30 mouse cellular contexts compared by ENCODE assay signal in the genomic region with DNA sequence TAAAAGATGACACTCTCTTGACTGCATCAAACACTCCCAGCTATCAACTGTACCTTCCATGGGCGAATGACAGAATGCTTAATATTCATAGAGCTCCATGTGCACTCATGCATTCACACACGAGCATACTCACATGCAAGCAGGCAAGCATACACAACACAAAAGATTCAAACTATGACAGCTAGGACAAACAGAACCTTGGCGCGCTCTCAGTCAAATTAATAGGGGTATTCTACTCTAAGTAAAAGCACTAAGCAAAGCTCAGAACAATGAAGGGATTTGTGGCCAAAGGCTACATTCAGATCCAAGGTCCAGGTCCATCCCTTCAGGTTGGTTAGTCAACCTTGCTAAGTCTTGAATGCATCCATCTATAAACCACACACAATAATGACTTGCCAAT.
DNase-seq lines count a peak whose midpoint lies in the region; ATAC-seq and TF ChIP-seq lines count a peak whose summit lies in the region.
"Had no signal": no experiment of that assay in that cellular context is flagged by ENCODE, and none has a peak within 500 bp of the region (broad histone marks: within the 10 kb centered on the region; RNA-seq: fewer than 3 reads in every experiment).

No protein-coding gene starts in this region.

- H3K4me3 ChIP-seq in forebrain, embryonic 10.5 days: no peak overlapping the region
- H3K4me3 ChIP-seq in forebrain, postnatal 0 days (ENCODE audit: low read depth, low read length): no peak overlapping the region
- no peak overlapping the region for H3K4me3 ChIP-seq in kidney, embryonic 14.5 days (ENCODE audit: low read length)
- H3K4me3 ChIP-seq in forebrain, embryonic 15.5 days: no peak overlapping the region
- H3K4me3 ChIP-seq: heart, embryonic 13.5 days; hindbrain, embryonic 10.5 days; intestine, embryonic 15.5 days; liver, embryonic 15.5 days; midbrain, embryonic 10.5 days; myocyte; neural tube, embryonic 12.5 days had no signal

- H3K27me3 ChIP-seq in forebrain, embryonic 10.5 days (ENCODE audit: poor library complexity, severe bottlenecking): no peaks in the 10 kb centered on the region
- H3K27me3 ChIP-seq in forebrain, postnatal 0 days (ENCODE audit: insufficient read depth, low read length): no peaks in the 10 kb centered on the region
- H3K27me3 ChIP-seq in kidney, embryonic 14.5 days (ENCODE audit: control insufficient read depth, insufficient read depth, low read length): no peaks in the 10 kb centered on the region
- H3K27me3 ChIP-seq in forebrain, embryonic 15.5 days: no peaks in the 10 kb centered on the region
- H3K27me3 ChIP-seq: heart, embryonic 13.5 days; intestine, embryonic 15.5 days; liver, embryonic 15.5 days; neural tube, embryonic 12.5 days; Patski had no signal

- TF ChIP-seq CTCF in forebrain, postnatal 0 days (IDR thresholded peaks at IDR 0.05; ENCODE audit: low read depth): no peak
- no peak for TF ChIP-seq CTCF in brain, embryonic 14.5 days (IDR thresholded peaks at IDR 0.05; ENCODE audit: borderline replicate concordance, extremely low read depth, insufficient read depth, insufficient read length)

- TF ChIP-seq POLR2A in brain, embryonic 14.5 days (IDR thresholded peaks at IDR 0.05; ENCODE audit: borderline replicate concordance, extremely low read depth, insufficient read depth, insufficient read length, poor library complexity, severe bottlenecking): no peak

- H3K4me1 ChIP-seq in forebrain, embryonic 10.5 days: peaks cover 87% of the 10 kb centered on the region
- peaks cover 13% of the 10 kb centered on the region; the same call in 1 of the 2 replicates for H3K4me1 ChIP-seq in forebrain, postnatal 0 days (ENCODE audit: insufficient read depth)
- H3K4me1 ChIP-seq in kidney, embryonic 14.5 days (ENCODE audit: control insufficient read depth, insufficient read depth, low read length): peaks cover 9% of the 10 kb centered on the region
- peaks cover 60% of the 10 kb centered on the region for H3K4me1 ChIP-seq in forebrain, embryonic 15.5 days
- H3K4me1 ChIP-seq: intestine, embryonic 15.5 days; liver, embryonic 15.5 days had no signal

- peak; percentile 24 for DNase-seq in forebrain, embryonic 10.5 days (ENCODE audit: extremely low spot score, low spot score)
- no peak for DNase-seq in forebrain, postnatal 0 days
- peak; percentile 58 for DNase-seq in kidney, adult 9 months
- peak; percentile 80 for DNase-seq in brain, embryonic 14.5 days (ENCODE audit: low read depth)
- DNase-seq in embryo, embryonic 10.5 days (ENCODE audit: low spot score): no peak
- DNase-seq in right cerebral cortex, postnatal 10 days (ENCODE audit: low spot score in 2 of 2): no peak
- DNase-seq: adrenal gland, postnatal 10 days; cerebellum, adult 2 months; cerebellum, postnatal 14 days; heart, postnatal 10 days; layer of hippocampus, adult 9-11 months; lung, postnatal 14 days; right cerebral cortex, adult 18-20 months; right cerebral cortex, postnatal 4 days; thymus, adult 2 months; thymus, postnatal 36 days had no signal

- 38% methylated on average over 4 of the region's 4 CpGs for WGBS in forebrain, embryonic 10.5 days
- 28% methylated on average over 4 of the region's 4 CpGs for WGBS in forebrain, postnatal 0 days
- 74% methylated on average over 4 of the region's 4 CpGs for WGBS in kidney, embryonic 14.5 days
- 18% methylated on average over 4 of the region's 4 CpGs for WGBS in forebrain, embryonic 15.5 days

- H3K4me2 ChIP-seq in forebrain, postnatal 0 days (ENCODE audit: low read depth): no peak overlapping the region
- no peak overlapping the region for H3K4me2 ChIP-seq in kidney, embryonic 14.5 days (replicated peaks; ENCODE audit: low read depth, low read length)
- no peak overlapping the region for H3K4me2 ChIP-seq in forebrain, embryonic 15.5 days (replicated peaks)
- H3K4me2 ChIP-seq: heart, embryonic 13.5 days; intestine, embryonic 15.5 days; liver, embryonic 15.5 days; lung, embryonic 14.5 days; neural tube, embryonic 12.5 days had no signal

- H3K27ac ChIP-seq in forebrain, embryonic 10.5 days: peak overlapping the region; percentile 53; the same call in 1 of the 2 replicates
- no peak overlapping the region for H3K27ac ChIP-seq in forebrain, postnatal 0 days (ENCODE audit: low read depth, low read length)
- H3K27ac ChIP-seq in kidney, embryonic 14.5 days (ENCODE audit: low read depth, low read length): no peak overlapping the region
- peak overlapping the region; percentile 47 for H3K27ac ChIP-seq in forebrain, embryonic 15.5 days (replicated peaks)
- H3K27ac ChIP-seq: heart, embryonic 13.5 days; hindbrain, embryonic 10.5 days; intestine, embryonic 15.5 days; kidney, postnatal 0 days; liver, embryonic 15.5 days; midbrain, embryonic 10.5 days; neural tube, embryonic 12.5 days had no signal

- H3K9me3 ChIP-seq in forebrain, embryonic 10.5 days: no peaks in the 10 kb centered on the region
- H3K9me3 ChIP-seq in forebrain, postnatal 0 days (ENCODE audit: low read length): no peaks in the 10 kb centered on the region
- H3K9me3 ChIP-seq in kidney, embryonic 14.5 days (ENCODE audit: control insufficient read depth, low read length): no peaks in the 10 kb centered on the region
- no peaks in the 10 kb centered on the region for H3K9me3 ChIP-seq in forebrain, embryonic 15.5 days
- H3K9me3 ChIP-seq: heart, embryonic 13.5 days; hindbrain, embryonic 10.5 days; intestine, embryonic 15.5 days; liver, embryonic 15.5 days; midbrain, embryonic 10.5 days; neural tube, embryonic 12.5 days had no signal

- no peak for ATAC-seq in forebrain, postnatal 0 days
- no peak for ATAC-seq in kidney, embryonic 14.5 days (ENCODE audit: low FRiP score, low TSS enrichment)
- ATAC-seq in forebrain, embryonic 15.5 days (replicated peaks): peak; percentile 68
- ATAC-seq: hindbrain, embryonic 16.5 days; intestine, embryonic 15.5 days; Patski had no signal

- no peak overlapping the region for H3K9ac ChIP-seq in forebrain, postnatal 0 days
- H3K9ac ChIP-seq in kidney, embryonic 14.5 days (ENCODE audit: low read depth, low read length): no peak overlapping the region
- no peak overlapping the region for H3K9ac ChIP-seq in forebrain, embryonic 15.5 days (replicated peaks)
- H3K9ac ChIP-seq: heart, embryonic 13.5 days; intestine, embryonic 15.5 days; liver, embryonic 15.5 days; lung, embryonic 14.5 days; neural tube, embryonic 12.5 days had no signal

- H3K36me3 ChIP-seq in forebrain, embryonic 10.5 days (replicated peaks): no peaks in the 10 kb centered on the region
- H3K36me3 ChIP-seq in forebrain, postnatal 0 days (ENCODE audit: insufficient read depth): no peaks in the 10 kb centered on the region
- no peaks in the 10 kb centered on the region for H3K36me3 ChIP-seq in kidney, embryonic 14.5 days (ENCODE audit: control insufficient read depth, insufficient read depth, low read length)
- H3K36me3 ChIP-seq in forebrain, embryonic 15.5 days: no peaks in the 10 kb centered on the region
- H3K36me3 ChIP-seq: G1E; heart, embryonic 13.5 days; hindbrain, embryonic 10.5 days; intestine, embryonic 15.5 days; liver, embryonic 15.5 days; midbrain, embryonic 10.5 days; neural tube, embryonic 12.5 days had no signal

Comparison
In these comparisons a context has a peak if more than half of its experiments do, and no peak if none do; other contexts are left out.
1. DNase-seq: peak in forebrain, embryonic 10.5 days (single experiment), kidney, adult 9 months (single experiment) and brain, embryonic 14.5 days (single experiment); none in forebrain, postnatal 0 days (single experiment), embryo, embryonic 10.5 days (single experiment) and right cerebral cortex, postnatal 10 days (0 of 2).
2. H3K27ac ChIP-seq: peak in forebrain, embryonic 10.5 days (single experiment) and forebrain, embryonic 15.5 days (single experiment); none in forebrain, postnatal 0 days (single experiment) and kidney, embryonic 14.5 days (single experiment).